Mouse (Mus musculus): ENCODE measurements around the gene Qtrt1. TPM values are rescaled to one million over a fixed set of nuclear protein-coding genes. Genes with fewer than 3 reads are reported as not detected.

Qtrt1 gene
- total RNA-seq, 2 experiments from 2014 or later: 7.1 to 10.0 TPM

GRCm38 (mm10) chr9:21409592-21410317, 1.9 kb upstream of the Qtrt1 start:
- DNase-seq (ENCODE audit: low spot score): peak; percentile 43
- intact Hi-C loops (cut with DNase I): loop anchor here (1.0 to 2.0 kb wide), 4 partner anchors 43 to 185 kb away; no protein-coding TSS in a partner anchor

- intact Hi-C loops (cut with DNase I): no loop called here
- DNase-seq (ENCODE audit: low spot score): no peak
These were observed 6.2 kb downstream of the Qtrt1 start for GRCm38 (mm10) chr9:21417866-21418265.

GRCm38 (mm10) chr9:21419646-21420045, 8.0 kb downstream of the Qtrt1 start:
- intact Hi-C loops (cut with DNase I): no loop called here
- no peak for DNase-seq (ENCODE audit: low spot score)

- DNase-seq (ENCODE audit: low spot score): peak; percentile 99
- intact Hi-C loops (cut with DNase I): loop anchor here (2.0 kb wide), 1 partner anchor 44 kb away; no protein-coding TSS in a partner anchor
These were observed 13.3 kb downstream of the Qtrt1 start, which contains the start of gene Dnm2 for GRCm38 (mm10) chr9:21424631-21425555. Dnm2 (plus strand) TSS chr9:21424908.

GRCm38 (mm10) chr9:21425556-21425945, 13.9 kb downstream of the Qtrt1 start:
- no peak for DNase-seq (ENCODE audit: low spot score)
- intact Hi-C loops (cut with DNase I): loop anchor here (2.0 kb wide), 1 partner anchor 43 kb away; no protein-coding TSS in a partner anchor

GRCm38 (mm10) chr9:21426013-21426412, 14.4 kb downstream of the Qtrt1 start:
- intact Hi-C loops (cut with DNase I): no loop called here
- DNase-seq (ENCODE audit: low spot score): no peak

- no peak for DNase-seq (ENCODE audit: low spot score)
- intact Hi-C loops (cut with DNase I): no loop called here
These were observed 14.9 kb downstream of the Qtrt1 start for GRCm38 (mm10) chr9:21426525-21426924.

- DNase-seq (ENCODE audit: low spot score): no peak
- intact Hi-C loops (cut with DNase I): loop anchor here (2.0 kb wide), 1 partner anchor 23 kb away; no protein-coding TSS in a partner anchor
These were observed 16.1 kb downstream of the Qtrt1 start for GRCm38 (mm10) chr9:21427773-21428172.

- no peak for DNase-seq (ENCODE audit: low spot score)
- intact Hi-C loops (cut with DNase I): loop anchor here (2.0 kb wide), 1 partner anchor 23 kb away; no protein-coding TSS in a partner anchor
These were observed 16.5 kb downstream of the Qtrt1 start for GRCm38 (mm10) chr9:21428178-21428577.

- no peak for DNase-seq (ENCODE audit: low spot score)
- intact Hi-C loops (cut with DNase I): no loop called here
These were observed 19.1 kb downstream of the Qtrt1 start for GRCm38 (mm10) chr9:21430724-21431123.

GRCm38 (mm10) chr9:21432066-21432465, 20.4 kb downstream of the Qtrt1 start:
- no peak for DNase-seq (ENCODE audit: low spot score)
- intact Hi-C loops (cut with DNase I): no loop called here

GRCm38 (mm10) chr9:21433766-21434165, 22.1 kb downstream of the Qtrt1 start:
- no peak for DNase-seq (ENCODE audit: low spot score)
- intact Hi-C loops (cut with DNase I): no loop called here

GRCm38 (mm10) chr9:21434410-21434809, 22.8 kb downstream of the Qtrt1 start:
- intact Hi-C loops (cut with DNase I): no loop called here
- DNase-seq (ENCODE audit: low spot score): no peak

GRCm38 (mm10) chr9:21435777-21436635, 24.4 kb downstream of the Qtrt1 start:
- no peak for DNase-seq (ENCODE audit: low spot score)
- intact Hi-C loops (cut with DNase I): no loop called here

GRCm38 (mm10) chr9:21437577-21437976, 25.9 kb downstream of the Qtrt1 start:
- intact Hi-C loops (cut with DNase I): no loop called here
- no peak for DNase-seq (ENCODE audit: low spot score)

GRCm38 (mm10) chr9:21438219-21438618, 26.6 kb downstream of the Qtrt1 start:
- intact Hi-C loops (cut with DNase I): no loop called here
- DNase-seq (ENCODE audit: low spot score): peak; percentile 50

- DNase-seq (ENCODE audit: low spot score): no peak
- intact Hi-C loops (cut with DNase I): no loop called here
These were observed 27.8 kb downstream of the Qtrt1 start for GRCm38 (mm10) chr9:21439456-21439855.

- DNase-seq (ENCODE audit: low spot score): no peak
- intact Hi-C loops (cut with DNase I): no loop called here
These were observed 28.3 kb downstream of the Qtrt1 start for GRCm38 (mm10) chr9:21439914-21440313.

GRCm38 (mm10) chr9:21440387-21440786, 28.8 kb downstream of the Qtrt1 start:
- no peak for DNase-seq (ENCODE audit: low spot score)
- intact Hi-C loops (cut with DNase I): no loop called here

- no peak for DNase-seq (ENCODE audit: low spot score)
- intact Hi-C loops (cut with DNase I): no loop called here
These were observed 32.2 kb downstream of the Qtrt1 start for GRCm38 (mm10) chr9:21443853-21444252.

Data from heart, postnatal 25 days (tissue).